Mouse (Mus musculus) cerebellum, adult 9-10 months (tissue): ENCODE measurements at regions not wholly inside any gene's neighbourhood (a gene's known extent, or its start where the extent isn't known, plus 50 kb on each side); places are given as distances from the start of the nearest gene placed in this dataset.
"Not testable (repeated sequence)": the region's sequence is repeated elsewhere in the genome, so short reads cannot be mapped to it uniquely, and the experiment has no call there.

ENCODE experiments used
- DNase-seq: peaks from one replicate; pipeline ENCODE4 v3.0.0; 2022

DNA sequence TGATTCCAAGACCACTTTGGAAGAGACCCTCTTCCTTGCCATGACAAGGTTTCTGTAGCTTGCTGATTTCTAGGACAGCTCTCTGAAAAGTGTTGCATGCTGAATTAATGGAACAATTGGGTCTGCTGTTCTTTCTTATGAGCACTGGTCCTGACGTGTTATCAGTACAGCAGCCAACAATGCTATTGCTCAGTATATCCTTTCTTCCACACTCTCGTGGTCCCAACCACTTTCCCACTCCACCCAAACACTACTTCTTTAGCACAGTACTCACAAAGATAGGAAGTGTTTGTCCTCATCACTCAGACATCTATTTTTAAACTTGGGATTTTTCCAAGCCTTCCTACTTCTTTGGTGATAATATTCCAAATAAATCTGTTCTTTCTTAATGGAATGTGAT is 233.2 kb upstream of the Klf6 start:
- no peak for DNase-seq

GRCm38 (mm10) chr13:5634960-5635359 is 226.3 kb upstream of the Klf6 start:
- DNase-seq = no peak

- no peak for DNase-seq
Measured at GRCm38 (mm10) chr13:5641743-5642510, 219.4 kb upstream of the Klf6 start.

GRCm38 (mm10) chr13:5648276-5648675 is 213.0 kb upstream of the Klf6 start:
- no peak for DNase-seq

DNA sequence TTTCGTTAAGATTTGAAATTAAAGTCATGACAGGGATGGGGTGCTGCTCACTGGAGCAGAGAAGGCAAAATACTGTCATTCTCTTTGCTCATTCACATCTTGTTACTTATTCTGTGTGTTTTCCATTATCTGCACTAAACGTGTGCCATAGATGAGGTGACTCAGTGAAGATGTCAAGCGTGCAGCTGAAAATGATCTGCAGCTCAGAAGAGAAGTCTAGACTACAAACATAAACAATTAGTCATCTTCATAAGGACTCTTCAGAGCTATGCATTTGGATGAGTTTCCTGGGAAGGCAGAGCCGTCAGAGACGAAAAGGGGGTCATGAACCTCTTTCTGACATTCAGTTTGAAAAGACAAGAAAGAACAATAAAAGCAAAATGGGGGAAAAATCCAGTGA is 203.7 kb upstream of the Klf6 start:
- no peak for DNase-seq

- DNase-seq = no peak
Measured at GRCm38 (mm10) chr13:5666235-5667007, 194.9 kb upstream of the Klf6 start.

GRCm38 (mm10) chr13:5675668-5676067 is 185.6 kb upstream of the Klf6 start:
- DNase-seq = no peak

DNA sequence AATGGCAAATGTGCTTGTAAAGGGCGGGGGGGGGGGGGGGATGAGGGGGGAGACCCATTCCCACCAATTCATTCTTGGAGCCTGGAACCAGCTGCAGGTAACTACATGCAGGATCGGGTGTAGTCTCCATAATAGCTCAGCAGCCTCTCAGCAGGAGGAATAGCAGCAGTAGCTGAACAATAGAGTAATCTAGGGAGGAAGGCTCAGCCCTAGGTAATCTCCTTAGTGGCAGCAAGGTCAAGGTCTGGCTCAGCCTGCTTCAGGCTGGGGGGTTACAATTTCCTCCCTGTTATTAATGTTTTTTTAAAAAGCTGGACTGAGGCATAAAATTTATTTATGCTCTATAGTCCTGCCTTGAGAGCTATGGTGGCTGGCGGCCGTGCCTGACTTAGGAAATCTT is 171.2 kb upstream of the Klf6 start:
- no peak for DNase-seq

GRCm38 (mm10) chr13:5690680-5691079 is 170.6 kb upstream of the Klf6 start:
- not testable (repeated sequence) for DNase-seq

GRCm38 (mm10) chr13:5694626-5695025 is 166.7 kb upstream of the Klf6 start:
- DNase-seq = no peak

GRCm38 (mm10) chr13:5695581-5695980 is 165.7 kb upstream of the Klf6 start:
- not testable (repeated sequence) for DNase-seq

DNA sequence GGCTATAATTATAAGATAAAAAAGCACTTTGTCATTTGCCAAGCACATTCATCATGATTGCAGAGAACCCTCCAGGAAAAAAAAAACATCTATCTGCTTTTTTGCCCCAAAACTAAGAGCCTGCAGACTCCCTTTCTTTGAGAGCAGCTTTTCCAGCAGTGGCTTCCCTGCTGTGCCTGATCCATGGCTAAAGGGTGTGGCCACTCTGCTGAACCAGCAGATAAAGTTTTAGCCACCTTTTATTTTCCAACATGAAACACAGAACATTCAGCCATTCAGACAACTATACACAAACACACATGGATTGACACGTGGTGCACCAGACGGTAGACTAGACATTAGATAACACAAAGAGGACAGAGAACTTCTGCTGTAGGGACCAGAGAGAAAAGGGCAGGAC is 164.9 kb upstream of the Klf6 start:
- no peak for DNase-seq

GRCm38 (mm10) chr13:5697329-5697728 is 164.0 kb upstream of the Klf6 start:
- not testable (repeated sequence) for DNase-seq

- no peak for DNase-seq
Measured at GRCm38 (mm10) chr13:5702071-5702470, 159.2 kb upstream of the Klf6 start.

DNA sequence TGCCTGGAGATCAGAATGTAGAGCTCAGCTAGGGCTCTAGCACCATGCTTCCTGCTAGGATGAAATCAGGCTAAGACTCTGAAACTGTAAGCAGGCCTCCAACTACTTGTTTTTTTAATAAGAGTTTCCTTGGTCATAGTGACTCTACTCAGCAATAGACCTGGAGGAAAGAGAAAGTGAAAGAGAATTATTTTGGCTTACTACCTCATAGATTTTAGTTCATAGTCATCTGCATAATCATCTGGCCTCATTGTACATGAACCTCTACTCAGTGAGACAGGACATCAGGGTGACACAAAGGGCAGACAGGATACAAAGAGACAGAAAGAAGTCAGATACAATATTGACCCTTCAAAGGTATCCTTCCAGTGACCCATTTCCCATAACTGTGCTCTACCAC is 156.3 kb upstream of the Klf6 start:
- DNase-seq = no peak

DNA sequence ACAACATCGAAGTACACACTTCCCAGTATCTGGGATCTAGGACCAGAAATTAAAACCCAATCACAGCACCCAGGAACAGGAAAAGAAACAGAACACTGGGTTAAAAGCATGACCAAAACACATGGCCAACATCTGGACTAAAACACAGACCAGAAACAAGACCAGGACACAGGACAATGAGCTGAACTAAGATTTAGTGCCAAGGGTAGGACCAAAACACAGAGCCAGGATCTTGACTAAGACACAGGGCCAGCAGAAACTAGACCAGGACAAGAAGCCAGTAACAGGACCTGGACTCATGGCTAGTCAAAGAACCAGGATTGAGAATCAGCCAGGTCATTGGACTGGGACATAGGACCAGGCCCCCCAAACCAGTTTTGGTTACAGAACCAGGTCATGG is 149.6 kb upstream of the Klf6 start:
- no peak for DNase-seq

DNA sequence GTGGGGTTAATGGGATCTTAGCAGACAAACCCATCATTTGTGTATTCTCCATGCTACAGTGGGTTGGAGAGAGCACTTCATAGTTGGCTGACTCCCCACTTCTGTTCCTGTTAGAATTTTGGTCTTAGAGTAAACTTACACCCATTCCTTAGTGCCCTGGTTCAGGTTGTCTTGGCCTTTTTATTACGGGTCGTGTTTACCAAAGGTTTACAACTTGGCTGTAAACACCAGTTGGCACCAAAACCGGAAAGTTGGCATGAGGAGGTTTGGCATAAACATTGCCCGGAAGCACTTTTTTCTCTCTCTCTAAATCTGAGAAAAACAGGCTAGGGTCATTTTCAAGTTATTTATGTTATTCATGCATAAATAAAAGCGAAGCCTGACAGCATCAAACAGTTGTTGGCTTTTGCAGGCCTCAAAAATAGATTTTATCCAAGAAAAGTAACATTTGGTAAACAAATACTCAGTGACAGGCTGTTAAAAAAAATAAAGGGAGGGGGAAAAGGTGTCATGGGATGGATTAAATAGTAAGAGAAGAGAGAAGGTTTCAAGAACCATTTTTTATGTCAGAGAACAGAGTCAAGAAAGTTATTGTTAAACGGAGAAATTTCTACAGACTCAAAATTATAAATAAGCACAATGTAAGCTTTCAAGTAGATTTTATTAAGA is 148.0 kb upstream of the Klf6 start:
- no peak for DNase-seq

GRCm38 (mm10) chr13:5714191-5714591 is 147.1 kb upstream of the Klf6 start:
- no peak for DNase-seq

DNA sequence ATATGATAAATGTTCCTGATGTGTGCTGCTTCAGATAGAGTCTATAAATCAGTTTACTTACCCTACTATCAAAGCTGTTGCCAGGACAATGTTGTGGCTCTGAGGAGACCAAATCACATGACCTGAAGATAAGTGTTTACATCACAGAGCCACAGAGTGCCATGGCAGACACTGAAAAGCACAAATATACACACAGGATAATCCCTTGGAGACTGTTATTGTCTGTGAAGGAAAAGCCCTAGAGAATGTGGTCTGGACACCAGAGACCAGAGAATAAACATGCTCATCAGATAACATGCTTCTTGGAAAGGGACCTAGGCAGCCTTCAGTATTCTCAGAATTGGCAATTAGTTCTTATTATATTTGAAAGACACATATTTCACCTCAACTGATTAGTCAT is 146.5 kb upstream of the Klf6 start:
- DNase-seq = no peak

DNA sequence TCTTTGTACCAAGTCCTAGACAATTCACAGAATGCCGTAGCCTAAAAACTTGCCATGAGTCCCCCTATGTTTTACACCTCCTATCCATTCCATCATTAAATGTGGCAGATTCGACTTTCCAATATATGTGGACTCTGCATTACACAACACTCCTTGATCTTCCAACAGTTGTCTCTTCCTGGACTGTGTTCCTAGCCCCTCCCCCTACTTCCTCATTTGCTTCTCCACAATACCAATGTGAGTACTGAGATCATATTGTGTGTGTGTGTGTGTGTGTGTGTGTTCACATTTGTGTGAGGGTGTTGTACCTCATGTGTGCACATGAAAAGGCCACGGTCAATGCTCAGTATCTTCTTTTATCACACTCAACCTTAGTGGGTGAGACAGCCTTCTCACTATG is 144.5 kb upstream of the Klf6 start:
- no peak for DNase-seq

GRCm38 (mm10) chr13:5723319-5723718 is 138.0 kb upstream of the Klf6 start:
- no peak for DNase-seq

DNA sequence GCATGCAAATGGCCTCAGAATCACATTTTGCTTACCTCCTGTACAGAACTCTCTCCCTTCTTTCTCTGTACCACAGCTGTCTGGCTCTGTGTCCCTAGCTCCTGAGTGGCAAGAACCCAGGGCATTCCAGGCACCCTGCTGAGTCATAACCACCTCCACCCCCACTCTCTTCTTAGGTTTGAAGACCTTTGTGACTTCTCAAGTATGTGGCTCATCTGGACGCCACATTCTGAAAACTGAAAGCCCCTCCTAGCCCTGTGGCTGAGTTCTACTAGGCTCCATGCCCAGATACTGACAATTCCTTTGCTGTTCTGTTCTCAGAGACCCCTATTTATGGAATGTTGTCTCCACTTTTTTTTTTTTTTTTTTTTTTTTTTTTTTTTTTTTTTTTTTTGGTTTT is 136.9 kb upstream of the Klf6 start:
- DNase-seq = no peak

- DNase-seq = no peak
Measured at GRCm38 (mm10) chr13:5725984-5726383, 135.3 kb upstream of the Klf6 start.

DNA sequence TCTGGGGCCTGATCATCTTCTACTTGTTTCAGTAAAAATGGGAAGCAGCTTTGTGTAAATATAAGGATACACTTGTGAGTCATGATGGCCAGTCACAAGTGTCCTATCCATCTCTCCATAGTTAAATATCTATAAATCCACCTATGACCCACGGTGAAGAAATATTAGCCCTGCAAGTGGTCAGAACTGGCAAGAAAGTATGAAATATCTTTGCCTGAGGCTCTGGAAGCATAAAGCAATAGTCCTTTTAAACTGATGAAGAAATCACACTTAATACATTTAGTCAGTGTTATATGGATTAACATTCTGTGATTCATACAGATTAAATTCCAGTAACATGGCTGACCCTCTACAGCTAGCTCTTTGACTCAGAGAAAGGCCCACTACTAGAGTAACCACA is 134.8 kb upstream of the Klf6 start:
- DNase-seq = no peak
